Mouse (Mus musculus) liver, embryonic 15.5 days (tissue): ENCODE results near the gene Slc26a8. TPM values are rescaled to one million over a fixed set of nuclear protein-coding genes. Genes with fewer than 3 reads are reported as not detected.

Experiments
- ATAC-seq: fragments of 200-750 bp; cut with Nextera tagmentation; 2 replicates; pipeline ENCODE4 v1.8.0; 2017; ENCODE audit warnings: moderate number of reproducible peaks, mild to moderate bottlenecking, moderate library complexity; ENCODE audit not compliant: insufficient read depth
- H3K27ac ChIP-seq: fragments of 300-500 bp; sonication (generic); replicated peaks from 2 replicates; pipeline ENCODE4 v1.5.1; 2015; ENCODE audit warnings: mild to moderate bottlenecking, inconsistent platforms
- H3K27me3 ChIP-seq: fragments of 300-500 bp; sonication (generic); 2 replicates; pipeline ENCODE4 v1.6.1; 2015; ENCODE audit warnings: mild to moderate bottlenecking, inconsistent platforms
- H3K36me3 ChIP-seq: fragments of 300-500 bp; sonication (generic); replicated peaks from 2 replicates; pipeline ENCODE4 v1.6.1; 2015; ENCODE audit warnings: moderate library complexity, mild to moderate bottlenecking, inconsistent platforms
- H3K4me1 ChIP-seq: fragments of 300-500 bp; sonication (generic); replicated peaks from 2 replicates; pipeline ENCODE4 v1.6.1; 2015; ENCODE audit warnings: inconsistent platforms
- H3K4me2 ChIP-seq: fragments of 300-500 bp; sonication (generic); 2 replicates; pipeline ENCODE4 v1.6.1; 2015; ENCODE audit warnings: moderate library complexity, mild to moderate bottlenecking, inconsistent platforms
- H3K4me3 ChIP-seq: fragments of 300-500 bp; sonication (generic); replicated peaks from 2 replicates; pipeline ENCODE4 v1.5.1; 2015; ENCODE audit warnings: mild to moderate bottlenecking, inconsistent platforms
- H3K9ac ChIP-seq: fragments of 300-500 bp; sonication (generic); 2 replicates; pipeline ENCODE4 v1.6.1; 2015; ENCODE audit warnings: moderate library complexity, mild to moderate bottlenecking, inconsistent platforms
- H3K9me3 ChIP-seq: fragments of 300-500 bp; sonication (generic); replicated peaks from 2 replicates; pipeline ENCODE4 v1.6.1; 2016; ENCODE audit warnings: inconsistent platforms
- WGBS: fragments of 180-500 bp; shearing (Covaris S2); methylation state at CpG from one replicate; pipeline ENCODE4 v1.1.7; 2015; ENCODE audit warnings: mixed read lengths; ENCODE audit not compliant: insufficient replicate concordance; 5-methylcytosine and 5-hydroxymethylcytosine counted together
- polyA plus RNA-seq: library from polyadenylated mRNA; unstranded; fragments of >200 nt; fragmentation: Nextera tagmentation; extraction: Ambion mirVana; gene quantifications from 2 replicates; pipeline ENCODE4 v1.2.1, GENCODE M21; 2015

Slc26a8 gene
- polyA plus RNA-seq, 1 experiment from 2014 or later = 0.17 TPM

DNA sequence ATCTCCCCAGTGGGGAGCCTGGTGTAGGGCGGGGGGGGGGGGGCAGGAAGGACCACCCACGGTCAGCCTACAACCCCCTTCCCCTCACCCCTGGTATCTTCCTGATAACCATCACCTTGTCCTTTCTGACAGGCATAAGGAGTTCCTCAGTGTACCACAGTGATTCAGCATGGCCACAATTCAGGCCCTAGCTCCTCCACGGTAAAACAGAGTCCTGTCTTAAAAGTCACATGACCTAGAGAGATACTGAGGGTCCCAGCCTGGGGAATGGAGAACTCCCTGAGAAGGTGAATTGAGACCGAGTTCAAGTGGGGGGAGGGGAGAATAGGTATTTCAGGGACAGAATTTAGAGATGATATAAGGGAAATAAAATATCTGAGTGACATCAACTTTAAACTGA is 2.7 kb downstream of the Slc26a8 start:
- Histone ChIP-seq H3K36me3 (no peaks in the 10 kb centered on the region), H3K4me1 (peaks cover 48% of the 10 kb centered on the region), H3K9ac (no peak overlapping the region), H3K9me3 (no peaks in the 10 kb centered on the region), H3K4me2 (no peak overlapping the region), H3K4me3 (no peak overlapping the region), H3K27ac (no peak overlapping the region), H3K27me3 (no peaks in the 10 kb centered on the region; the same call in 1 of the 2 replicates)
- 11% methylated on average over 4 of the region's 4 CpGs for WGBS
- no peak for ATAC-seq

DNA sequence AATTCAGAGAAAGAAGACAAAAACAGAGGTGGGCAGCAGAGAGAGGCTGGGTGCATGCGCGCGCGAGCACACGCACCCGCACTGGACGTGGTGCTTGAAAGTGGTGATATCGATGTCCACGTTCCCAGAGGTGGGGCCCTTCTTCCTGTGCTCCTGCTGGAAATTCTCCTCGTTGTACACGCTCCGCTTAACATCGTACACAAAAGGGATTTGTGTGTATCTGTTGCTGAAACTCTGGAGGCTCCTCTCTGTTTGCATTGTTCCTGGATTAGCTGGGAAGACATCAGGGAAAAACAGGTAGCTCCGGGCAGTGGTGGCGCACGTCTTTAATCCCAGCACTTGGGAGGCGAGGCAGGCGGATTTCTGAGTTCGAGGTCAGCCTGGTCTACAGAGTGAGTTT is 5.4 kb downstream of the Slc26a8 start:
- H3K4me2 ChIP-seq = no peak overlapping the region
- ATAC-seq = no peak
- 79% methylated on average over 19 of the region's 19 CpGs for WGBS

GRCm38 (mm10) chr17:28683601-28684000 is 6.4 kb downstream of the Slc26a8 start:
- no peaks in the 10 kb centered on the region for H3K36me3 ChIP-seq
- H3K9me3 ChIP-seq = no peaks in the 10 kb centered on the region
- no peak overlapping the region for H3K9ac ChIP-seq
- 44% methylated on average over 1 of the region's 1 CpGs for WGBS
- no peak overlapping the region for H3K4me2 ChIP-seq
- ATAC-seq = no peak
- no peaks in the 10 kb centered on the region for H3K27me3 ChIP-seq
- H3K4me3 ChIP-seq = no peak overlapping the region
- peak overlapping the region; percentile 76 for H3K27ac ChIP-seq
- H3K4me1 ChIP-seq = peaks cover 31% of the 10 kb centered on the region

More for the DNA sequence above, 5.4 kb downstream of the Slc26a8 start:
- H3K9ac ChIP-seq = no peak overlapping the region
- no peaks in the 10 kb centered on the region for H3K36me3 ChIP-seq
- no peak overlapping the region for H3K4me3 ChIP-seq
- no peaks in the 10 kb centered on the region for H3K9me3 ChIP-seq
- H3K27me3 ChIP-seq = no peaks in the 10 kb centered on the region; the same call in 1 of the 2 replicates
- H3K4me1 ChIP-seq = peaks cover 38% of the 10 kb centered on the region
- no peak overlapping the region for H3K27ac ChIP-seq

GRCm38 (mm10) chr17:28682311-28683084 is 7.5 kb downstream of the Slc26a8 start:
- peak; percentile 74 for ATAC-seq
- 72% methylated on average over 13 of the region's 13 CpGs for WGBS
- no peak overlapping the region for H3K9ac ChIP-seq

DNA sequence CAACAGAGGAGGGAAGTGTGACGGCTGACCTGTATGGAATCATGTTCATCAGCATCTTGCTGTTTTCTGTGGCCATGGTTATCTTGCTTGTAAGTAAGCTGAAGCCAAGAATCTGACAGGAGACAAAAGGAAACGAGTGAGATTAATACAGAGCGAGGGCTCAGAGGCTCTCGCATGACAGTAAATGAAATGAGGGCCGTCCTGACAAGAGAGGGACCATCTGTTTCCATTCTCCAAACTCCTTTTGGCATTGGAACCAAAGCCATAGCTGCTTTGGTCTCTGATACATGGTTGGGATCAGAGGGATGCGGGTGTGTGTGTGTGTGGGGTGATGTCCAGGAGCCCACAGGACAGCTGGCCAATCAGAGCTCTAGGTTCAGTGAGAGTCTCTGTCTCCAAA is 30.5 kb downstream of the Slc26a8 start:
- Histone ChIP-seq H3K27me3 (no peaks in the 10 kb centered on the region), H3K4me3 (no peak overlapping the region), H3K27ac (no peak overlapping the region), H3K4me1 (no peaks in the 10 kb centered on the region), H3K36me3 (no peaks in the 10 kb centered on the region), H3K9ac (no peak overlapping the region), H3K4me2 (no peak overlapping the region), H3K9me3 (no peaks in the 10 kb centered on the region)
- WGBS = 60% methylated on average over 6 of the region's 6 CpGs
- no peak for ATAC-seq

More at GRCm38 (mm10) chr17:28682311-28683084, 7.5 kb downstream of the Slc26a8 start:
- H3K27ac ChIP-seq = peak overlapping the region; percentile 76
- H3K4me2 ChIP-seq = 0 out of 2 replicates have a peak overlapping the region, but pooled peaks have one; percentile 7
- H3K4me3 ChIP-seq = no peak overlapping the region
- no peaks in the 10 kb centered on the region for H3K27me3 ChIP-seq
- no peaks in the 10 kb centered on the region for H3K9me3 ChIP-seq
- H3K4me1 ChIP-seq = peaks cover 25% of the 10 kb centered on the region
- H3K36me3 ChIP-seq = no peaks in the 10 kb centered on the region

- H3K4me1 ChIP-seq = no peaks in the 10 kb centered on the region
- WGBS = 30% methylated on average over 4 of the region's 4 CpGs
- H3K9ac ChIP-seq = no peak overlapping the region
- no peaks in the 10 kb centered on the region for H3K36me3 ChIP-seq
- ATAC-seq = no peak
- H3K4me2 ChIP-seq = no peak overlapping the region
- no peaks in the 10 kb centered on the region for H3K27me3 ChIP-seq
- H3K4me3 ChIP-seq = no peak overlapping the region
- H3K27ac ChIP-seq = no peak overlapping the region
- no peaks in the 10 kb centered on the region for H3K9me3 ChIP-seq
These were observed 32.1 kb downstream of the Slc26a8 start for GRCm38 (mm10) chr17:28657936-28658335.

- Histone ChIP-seq H3K27ac (no peak overlapping the region), H3K36me3 (no peaks in the 10 kb centered on the region), H3K9ac (no peak overlapping the region), H3K4me1 (no peaks in the 10 kb centered on the region), H3K27me3 (no peaks in the 10 kb centered on the region; the same call in 1 of the 2 replicates), H3K4me2 (no peak overlapping the region), H3K4me3 (no peak overlapping the region), H3K9me3 (no peaks in the 10 kb centered on the region)
- no peak for ATAC-seq
- whole genome bisulfite sequencing = 58% methylated on average over 3 of the region's 3 CpGs
These were observed 39.8 kb downstream of the Slc26a8 start for GRCm38 (mm10) chr17:28650268-28650667.

GRCm38 (mm10) chr17:28648607-28649370 is 41.2 kb downstream of the Slc26a8 start:
- Histone ChIP-seq H3K27me3 (no peaks in the 10 kb centered on the region; the same call in 1 of the 2 replicates), H3K4me3 (no peak overlapping the region), H3K27ac (no peak overlapping the region), H3K9me3 (no peaks in the 10 kb centered on the region), H3K9ac (no peak overlapping the region), H3K4me2 (no peak overlapping the region), H3K36me3 (no peaks in the 10 kb centered on the region), H3K4me1 (no peaks in the 10 kb centered on the region)
- ATAC-seq = no peak
- WGBS = 39% methylated on average over 6 of the region's 6 CpGs

GRCm38 (mm10) chr17:28646221-28646620 is 43.8 kb downstream of the Slc26a8 start:
- Histone ChIP-seq H3K27me3 (no peaks in the 10 kb centered on the region; the same call in 1 of the 2 replicates), H3K27ac (no peak overlapping the region), H3K36me3 (no peaks in the 10 kb centered on the region), H3K4me3 (no peak overlapping the region), H3K9me3 (no peaks in the 10 kb centered on the region), H3K4me2 (no peak overlapping the region), H3K4me1 (no peaks in the 10 kb centered on the region), H3K9ac (no peak overlapping the region)
- no peak for ATAC-seq
- 44% methylated on average over 3 of the region's 3 CpGs for WGBS

GRCm38 (mm10) chr17:28644112-28644511 is 45.9 kb downstream of the Slc26a8 start:
- no peak overlapping the region for H3K27ac ChIP-seq
- no peaks in the 10 kb centered on the region for H3K9me3 ChIP-seq
- H3K9ac ChIP-seq = no peak overlapping the region
- no peaks in the 10 kb centered on the region for H3K36me3 ChIP-seq
- no peak overlapping the region for H3K4me3 ChIP-seq
- no peak overlapping the region for H3K4me2 ChIP-seq
- no peak for ATAC-seq
- H3K4me1 ChIP-seq = no peaks in the 10 kb centered on the region
- WGBS = 33% methylated on average over 4 of the region's 4 CpGs
- H3K27me3 ChIP-seq = no peaks in the 10 kb centered on the region

- no peak for ATAC-seq
- Histone ChIP-seq H3K9me3 (no peaks in the 10 kb centered on the region), H3K9ac (no peak overlapping the region), H3K4me3 (no peak overlapping the region), H3K4me1 (no peaks in the 10 kb centered on the region), H3K36me3 (no peaks in the 10 kb centered on the region), H3K4me2 (no peak overlapping the region), H3K27me3 (no peaks in the 10 kb centered on the region), H3K27ac (no peak overlapping the region)
- WGBS = 30% methylated on average over 3 of the region's 3 CpGs
These were observed 46.3 kb downstream of the Slc26a8 start for GRCm38 (mm10) chr17:28643697-28644096.
